Mouse (Mus musculus) adrenal gland, adult (tissue): ENCODE measurements around the gene Gm11111.
"Not testable (repeated sequence)": the region's sequence is repeated elsewhere in the genome, so short reads cannot be mapped to it uniquely, and the experiment has no call there.

ENCODE experiments used
- DNase-seq, 2 experiments: peaks; one replicate each; pipeline ENCODE4 v3.0.0; 2022 to 2023; ENCODE audit warnings: low spot score in 1 of 2; ENCODE audit not compliant: inconsistent age in 2 of 2

Gene Gm11111

DNA sequence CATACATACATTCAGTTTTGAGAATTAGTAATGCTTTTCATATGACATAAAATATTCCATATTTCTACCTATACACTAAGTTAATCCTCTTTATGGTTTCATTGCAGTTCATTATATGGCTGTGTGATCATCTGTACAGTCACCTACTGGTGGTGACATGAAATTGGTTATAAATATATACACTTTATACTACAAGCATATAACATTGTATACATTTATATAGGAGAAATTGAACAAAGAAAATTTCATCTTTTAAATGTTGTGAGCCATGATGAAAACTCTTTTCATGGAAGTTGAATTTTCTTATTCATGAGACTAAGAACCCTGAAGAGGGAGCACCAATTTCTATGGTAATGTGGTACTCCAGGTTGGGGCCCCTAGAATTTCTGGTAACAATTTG, at the start of gene Gm11111:
Gene Gm11111, plus strand, starts transcription at position 301 of the 400 bp plus-strand sequence.
- DNase-seq: no peak

DNA sequence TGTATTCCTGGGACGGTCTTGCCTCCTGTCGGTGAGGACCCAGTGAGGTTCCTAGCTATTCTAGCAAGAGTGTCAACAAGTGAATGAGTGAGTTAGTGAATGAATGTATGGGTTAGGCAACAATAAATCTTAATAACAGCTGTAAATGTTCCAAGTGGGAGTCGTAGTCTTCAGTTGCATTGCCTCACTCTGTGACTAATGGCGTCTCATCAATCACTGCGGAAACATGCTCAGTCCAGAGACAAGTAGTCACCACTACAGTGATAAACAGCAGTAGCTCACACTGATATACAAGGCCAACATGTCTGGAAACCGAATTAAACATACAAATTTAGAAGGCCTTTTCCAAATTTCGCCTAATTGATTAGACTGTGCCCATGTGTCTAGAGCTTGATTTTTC, 36.3 kb upstream of the Gm11111 start:
- DNase-seq: peak; percentile 7 to 68

DNA sequence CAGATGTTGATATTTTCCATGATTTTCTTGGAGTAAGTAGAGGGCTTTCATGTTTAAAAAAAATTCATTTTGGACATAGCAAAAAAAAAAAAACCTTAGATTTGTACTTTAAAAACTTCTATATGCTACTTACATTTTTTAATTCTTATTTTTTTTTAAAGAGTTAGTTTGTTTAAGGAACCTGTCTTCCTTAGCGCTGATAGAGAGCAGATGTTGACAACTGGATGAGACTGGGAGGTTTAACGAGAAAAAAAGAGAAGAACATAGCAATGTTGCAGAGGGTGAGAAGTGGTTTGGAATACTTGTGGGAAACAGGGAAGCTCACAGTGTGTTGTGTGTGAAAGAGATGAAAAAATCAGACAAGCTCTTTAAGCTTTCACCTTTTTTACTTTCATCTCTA, 32.4 kb upstream of the Gm11111 start:
- DNase-seq: no peak

DNA sequence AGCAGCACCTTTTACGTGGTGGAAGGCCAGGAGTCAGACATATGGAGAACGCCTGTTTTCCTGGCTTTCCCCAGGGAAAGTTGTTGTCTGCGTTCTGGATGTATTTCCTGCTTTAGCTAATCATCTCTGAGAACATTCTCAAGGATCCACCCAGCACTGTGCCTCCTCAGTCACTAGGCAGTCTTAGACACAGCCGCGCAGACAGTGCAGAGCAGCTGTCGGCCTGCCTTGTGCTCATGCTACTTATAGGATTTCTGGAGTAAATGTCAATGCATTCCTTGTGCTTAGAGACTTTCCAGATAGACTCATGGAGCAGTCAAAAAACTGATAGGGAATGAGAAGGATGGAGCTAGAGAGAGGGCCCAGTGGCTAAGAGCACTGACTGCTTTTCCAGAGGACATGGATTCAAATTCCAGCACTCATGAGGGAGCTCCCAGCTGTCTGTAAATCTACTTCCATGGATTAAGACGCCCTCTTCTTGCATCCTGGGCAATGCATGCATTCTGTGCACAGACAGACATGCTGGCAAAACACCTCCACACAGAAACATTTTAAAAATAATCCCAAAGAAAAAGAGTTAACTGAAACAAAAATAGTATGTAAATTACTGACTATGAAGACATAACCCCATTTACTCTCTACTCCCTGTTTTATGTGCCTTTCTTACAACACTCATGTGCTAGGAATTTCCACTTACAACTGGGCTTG, 30.1 kb upstream of the Gm11111 start:
- no peak for DNase-seq

DNA sequence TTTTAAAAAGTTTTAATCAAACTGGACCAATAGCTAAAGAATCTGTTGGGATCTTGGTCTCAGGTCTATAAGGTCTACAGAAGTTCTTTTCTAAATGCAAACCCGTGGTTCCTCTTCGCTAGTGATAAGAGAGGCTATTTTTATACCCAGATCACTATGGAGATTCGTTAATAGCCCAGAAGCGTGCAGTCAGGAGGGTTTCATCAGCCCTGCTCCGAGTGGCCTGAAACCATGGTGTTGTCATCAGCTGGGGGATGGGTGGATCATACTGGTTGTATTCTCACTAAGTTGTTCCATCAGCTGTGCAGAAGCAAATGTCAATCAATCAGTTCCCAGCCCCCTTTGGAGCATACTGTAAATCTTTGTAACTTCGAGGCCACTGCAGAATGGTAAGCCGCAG, 29.4 kb upstream of the Gm11111 start:
- DNase-seq: no peak

DNA sequence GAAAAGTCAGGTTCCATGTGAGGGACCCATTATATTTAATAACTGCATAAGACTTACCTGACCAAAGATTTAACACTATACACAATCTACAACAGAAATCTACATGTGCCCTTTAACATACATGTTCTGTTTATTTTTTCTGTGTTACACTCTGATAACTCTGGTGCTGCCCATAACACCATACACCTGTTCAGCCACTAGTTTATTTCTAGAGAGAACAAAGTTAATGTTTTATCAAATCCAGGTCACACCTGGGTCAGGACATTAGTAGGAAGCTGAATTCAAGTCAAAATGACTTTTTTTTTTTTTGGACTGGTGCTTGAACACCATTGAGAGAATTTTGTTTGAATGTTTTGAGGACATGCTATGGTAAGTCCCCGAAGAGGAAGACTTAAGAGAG, 28.7 kb upstream of the Gm11111 start:
- no peak for DNase-seq

DNA sequence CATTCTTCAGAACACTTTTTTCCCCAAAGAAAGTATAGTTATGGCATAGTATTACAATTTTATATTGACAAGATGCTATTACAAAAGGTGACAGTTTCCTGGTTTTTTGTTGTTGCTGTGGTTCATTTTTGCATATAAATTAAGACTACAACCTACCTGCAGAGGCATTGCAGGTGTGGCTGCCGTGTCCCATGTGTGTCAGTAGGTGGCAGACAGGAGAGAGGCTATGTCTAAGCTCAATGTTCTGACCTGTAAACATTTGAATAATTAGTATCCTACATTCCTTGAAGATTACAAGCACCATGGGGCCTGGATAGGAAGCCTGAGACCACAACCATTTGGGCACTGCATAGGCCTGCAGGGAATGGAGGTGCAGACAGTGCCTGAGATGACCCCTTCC, 11.2 kb upstream of the Gm11111 start:
- DNase-seq: no peak

DNA sequence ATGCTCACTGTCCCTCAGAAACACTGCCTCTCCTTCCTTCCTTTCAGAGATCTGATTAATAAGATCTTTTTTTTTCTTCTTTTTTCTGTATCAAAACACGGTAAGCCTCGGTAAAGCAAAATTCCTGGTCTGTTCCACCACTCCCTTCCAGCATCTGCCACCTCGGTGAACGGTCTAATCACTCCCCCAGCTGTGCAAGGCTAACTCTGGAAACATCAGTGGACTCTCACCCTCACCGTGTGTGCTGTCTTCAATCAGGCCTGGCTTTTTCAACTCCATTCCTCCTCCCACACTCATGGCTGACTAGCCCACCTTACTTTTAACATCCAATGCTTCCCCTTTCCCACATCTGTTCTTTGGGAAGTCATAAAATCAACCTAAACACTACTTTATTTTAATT, 2.2 kb upstream of the Gm11111 start:
- DNase-seq: no peak

DNA sequence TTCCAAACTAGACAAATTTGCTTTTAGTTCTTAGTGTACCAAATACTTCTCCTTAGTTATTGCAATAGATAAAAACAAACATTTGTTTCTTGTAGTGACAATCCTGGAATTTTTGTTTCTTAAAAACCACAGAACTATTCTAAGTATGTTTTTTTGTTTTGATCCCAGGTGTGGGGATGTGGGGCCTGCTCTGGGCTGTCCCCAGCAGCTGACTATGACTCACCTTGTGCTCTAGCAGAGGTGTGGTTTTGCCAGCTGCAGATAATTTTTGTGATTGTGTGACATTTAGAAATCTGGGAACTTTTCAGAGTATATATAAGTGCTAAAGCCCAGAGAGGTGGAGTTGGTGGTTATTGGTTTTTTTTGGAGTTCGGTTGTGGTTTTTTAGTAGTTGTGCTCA, 1.6 kb upstream of the Gm11111 start:
- no peak for DNase-seq

DNA sequence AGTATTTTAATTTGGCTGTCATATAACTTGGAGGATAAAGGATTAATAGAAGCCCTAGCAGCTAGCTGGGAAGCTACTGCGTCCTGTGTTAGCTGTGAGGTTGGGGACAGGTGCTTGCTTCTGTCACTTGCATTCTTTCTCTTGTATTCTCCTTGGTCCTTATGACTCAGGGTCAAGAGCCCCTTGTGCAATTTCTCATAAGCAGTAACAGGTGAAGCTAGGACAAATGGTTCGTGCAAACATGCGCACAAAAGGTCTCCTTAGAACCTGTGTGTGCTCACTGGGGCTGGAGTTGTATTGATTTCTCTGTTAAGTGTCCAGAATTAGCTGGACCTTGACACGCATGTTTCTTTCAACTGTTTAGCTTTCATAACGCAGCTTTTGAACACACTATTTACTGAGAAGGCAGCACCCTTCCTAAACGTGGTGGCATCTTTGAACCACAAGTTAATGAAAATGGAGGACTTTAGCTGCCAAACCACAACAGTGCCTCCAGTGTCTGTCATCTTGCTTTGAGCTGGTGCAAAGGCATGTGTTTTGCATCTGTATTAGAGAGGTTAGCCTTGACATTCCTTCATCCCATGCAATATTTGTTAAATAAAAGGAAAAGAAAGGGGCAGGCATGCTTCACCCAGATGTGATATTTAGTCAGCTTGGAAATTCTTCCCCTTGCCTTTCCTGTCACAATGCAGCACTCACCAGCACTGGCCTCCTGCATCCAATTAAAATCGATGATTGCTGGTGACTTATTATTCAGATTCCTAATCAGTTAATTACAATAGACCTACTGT, 511 bp downstream of the Gm11111 start:
- DNase-seq: no peak

DNA sequence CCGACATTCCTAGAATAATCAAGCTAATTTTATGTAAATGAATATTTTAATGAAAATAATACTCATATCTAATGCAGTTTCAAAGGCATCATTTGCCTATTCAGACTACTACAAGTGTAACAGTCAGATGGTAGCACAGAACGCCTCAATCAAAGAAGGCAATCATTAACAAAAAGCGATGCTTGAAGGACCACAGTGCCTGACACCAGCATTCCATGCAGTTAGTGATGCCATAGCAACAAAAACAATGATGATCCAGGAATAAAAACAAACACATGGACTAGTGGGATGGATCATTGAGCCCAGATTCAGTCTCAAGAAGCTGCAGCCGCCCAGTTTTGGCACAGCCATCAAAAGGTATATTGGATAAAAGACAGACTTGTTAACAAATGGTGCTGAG, 8.8 kb downstream of the Gm11111 start:
- DNase-seq: no peak

DNA sequence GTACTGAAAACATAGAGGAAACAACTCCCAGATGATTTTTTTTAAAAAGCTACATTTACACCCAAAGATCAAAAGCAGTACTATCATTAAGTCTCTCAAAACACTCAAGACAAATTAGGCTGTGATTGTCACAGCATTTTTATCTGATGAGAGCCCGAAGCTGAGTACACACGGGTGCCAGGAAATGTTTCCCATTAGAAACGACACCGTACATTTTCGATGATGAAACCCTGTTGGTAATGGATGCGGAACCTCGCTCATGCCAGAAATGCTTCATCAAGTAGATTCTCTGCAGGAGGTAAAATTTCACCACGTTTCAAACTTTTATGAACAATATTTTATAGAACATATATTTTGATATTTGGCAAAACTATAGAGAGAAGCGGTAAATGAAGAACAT, 10.3 kb downstream of the Gm11111 start:
- no peak for DNase-seq

DNA sequence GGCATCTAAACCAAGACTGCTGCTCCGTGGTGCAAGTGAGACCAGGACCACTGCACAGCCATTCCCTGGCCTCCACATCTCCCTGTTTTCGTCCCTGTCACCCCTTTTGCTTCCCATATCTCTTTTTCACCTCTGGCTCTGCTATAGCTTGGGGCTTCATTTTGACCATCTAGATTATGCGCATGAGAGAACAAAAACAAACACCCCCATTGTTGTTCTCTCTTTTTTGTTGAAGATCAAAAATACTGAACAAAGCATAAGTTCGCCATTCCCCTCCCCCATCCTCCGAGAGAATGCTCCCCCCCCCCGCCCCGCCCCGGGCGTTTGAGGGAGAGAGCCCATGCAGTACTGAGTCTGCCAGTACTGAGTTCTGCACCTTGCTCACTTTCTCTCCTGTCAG, 11.3 kb downstream of the Gm11111 start:
- DNase-seq: no peak

DNA sequence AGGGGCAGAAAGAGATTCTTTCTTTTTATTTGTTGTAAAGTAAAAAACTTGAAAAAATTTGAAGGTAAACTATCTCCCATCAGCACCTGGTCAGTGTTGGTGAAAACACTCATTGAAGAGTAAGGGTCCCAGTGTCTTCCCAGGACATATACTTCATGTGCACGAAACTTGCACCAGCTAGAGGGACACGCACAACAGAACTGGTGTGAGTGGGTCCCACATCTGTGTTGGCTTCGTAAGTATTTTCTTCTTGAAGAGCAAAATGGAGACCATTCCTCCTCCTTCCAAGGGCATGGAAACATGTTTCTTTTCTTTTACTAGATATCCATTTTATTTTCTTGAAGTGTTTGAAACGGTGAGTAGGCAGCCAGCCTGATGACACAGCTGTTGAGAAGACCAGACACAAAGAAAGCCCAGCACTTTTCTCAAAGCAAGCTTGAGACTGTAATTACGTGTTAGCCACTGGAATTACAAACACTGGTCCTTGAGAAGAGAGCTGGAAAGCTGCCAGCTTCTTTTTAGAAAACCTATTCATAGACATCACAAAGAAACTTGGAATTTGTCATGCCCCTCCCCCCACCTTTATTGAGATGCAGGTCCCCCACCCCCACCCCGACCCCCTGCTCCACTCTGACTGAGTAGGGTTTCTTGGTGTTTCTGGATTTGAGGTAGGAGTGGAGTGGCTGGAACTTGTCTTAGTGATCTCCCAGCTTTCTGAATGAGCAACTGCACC, 14.1 kb downstream of the Gm11111 start:
- DNase-seq: no peak

DNA sequence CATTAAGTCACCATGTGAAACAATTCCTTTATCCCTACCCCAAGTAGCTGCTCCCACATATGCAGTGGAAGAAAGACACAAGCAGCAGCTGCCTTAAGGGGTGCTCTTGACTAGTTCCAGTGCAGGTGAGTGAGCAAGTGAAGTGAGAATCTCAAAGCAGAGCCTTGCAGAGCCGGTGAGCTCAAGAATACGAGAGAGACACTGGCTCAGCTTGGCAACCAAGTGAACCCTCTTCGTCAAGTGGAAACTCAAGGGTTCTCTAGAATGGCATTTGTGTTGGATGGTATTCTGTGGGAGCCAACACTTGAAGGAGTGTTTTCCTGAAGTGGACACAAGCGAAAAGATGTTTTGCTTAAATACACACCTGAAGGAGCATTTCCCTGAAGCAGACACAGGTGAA, 16.0 kb downstream of the Gm11111 start:
- DNase-seq: no peak

DNA sequence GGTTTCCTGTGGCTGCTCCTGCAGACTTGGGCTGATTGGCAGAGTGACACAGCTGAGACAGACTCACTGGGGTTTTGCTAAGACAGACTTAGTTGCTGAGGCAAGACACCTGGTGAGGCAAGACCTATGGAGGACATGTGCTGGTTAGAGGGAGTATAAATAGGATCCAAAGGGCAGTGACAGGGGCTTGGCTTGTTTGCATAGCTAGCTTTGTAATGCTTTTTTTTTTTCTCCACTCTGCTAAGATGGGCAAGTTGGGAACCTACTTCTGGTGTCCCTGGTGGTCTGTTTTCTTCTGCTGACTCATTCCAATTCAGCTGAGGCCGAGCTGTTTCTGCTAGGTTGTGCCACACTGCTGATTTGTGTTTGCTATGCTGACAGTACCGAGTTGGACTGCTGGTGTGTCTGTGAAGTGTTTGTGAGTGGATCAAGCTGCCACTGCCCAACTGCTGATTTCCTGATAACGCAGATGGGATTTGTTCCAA, 16.6 kb downstream of the Gm11111 start:
- DNase-seq: no peak

DNA sequence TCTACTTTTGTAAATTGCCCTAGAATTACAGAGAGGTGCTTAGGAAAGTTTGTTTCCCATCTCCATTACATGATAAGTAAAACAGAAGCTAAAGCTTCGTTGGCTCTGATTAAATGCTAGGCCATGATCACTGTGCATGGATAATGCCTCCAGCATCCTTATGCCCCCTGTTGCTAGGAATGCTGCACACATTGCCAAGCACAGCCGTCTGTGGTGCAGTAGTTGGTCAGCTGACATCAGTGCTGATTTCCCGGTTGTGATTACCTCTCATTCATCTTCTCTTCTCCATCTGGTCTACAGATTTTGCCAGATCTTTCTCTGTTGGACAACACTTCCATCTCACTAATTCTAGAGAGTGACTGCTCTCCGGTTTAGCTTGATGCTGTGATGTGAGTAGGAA, 19.9 kb downstream of the Gm11111 start:
- no peak for DNase-seq

DNA sequence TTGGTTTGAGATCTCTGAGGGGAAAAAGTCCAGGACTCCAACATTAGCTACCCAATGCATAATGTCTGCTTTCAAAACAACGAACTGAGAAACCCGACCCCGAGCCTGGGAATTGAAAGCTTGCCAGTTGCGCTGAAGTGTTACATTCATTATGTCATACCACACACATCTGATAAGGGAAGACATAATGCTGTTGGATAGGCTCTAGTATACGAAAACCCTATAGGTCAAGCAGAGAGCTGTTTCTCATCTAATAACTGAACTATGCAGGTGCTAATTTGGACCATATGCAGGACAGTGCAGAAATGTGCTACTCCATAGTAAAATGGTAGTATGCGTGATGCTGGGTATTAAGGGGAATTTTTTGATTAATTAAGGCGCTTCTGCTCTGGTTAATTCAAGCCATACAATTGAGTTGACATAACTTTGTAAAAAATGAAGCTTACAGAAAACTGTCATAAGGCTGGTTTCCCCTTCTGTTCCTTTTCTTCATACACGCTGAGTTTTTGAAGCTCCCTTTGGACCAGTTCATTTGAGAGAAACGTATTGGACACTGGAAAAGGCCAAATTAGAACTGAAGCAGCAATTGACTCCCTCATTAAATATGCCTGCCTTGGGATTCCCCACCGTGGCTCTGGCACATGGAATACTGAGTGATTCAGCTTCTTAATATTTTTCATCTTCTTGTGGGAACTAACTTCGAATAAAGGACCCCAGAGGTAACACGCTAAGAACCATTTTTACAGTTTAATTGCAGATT, 22.4 kb downstream of the Gm11111 start:
- no peak for DNase-seq

DNA sequence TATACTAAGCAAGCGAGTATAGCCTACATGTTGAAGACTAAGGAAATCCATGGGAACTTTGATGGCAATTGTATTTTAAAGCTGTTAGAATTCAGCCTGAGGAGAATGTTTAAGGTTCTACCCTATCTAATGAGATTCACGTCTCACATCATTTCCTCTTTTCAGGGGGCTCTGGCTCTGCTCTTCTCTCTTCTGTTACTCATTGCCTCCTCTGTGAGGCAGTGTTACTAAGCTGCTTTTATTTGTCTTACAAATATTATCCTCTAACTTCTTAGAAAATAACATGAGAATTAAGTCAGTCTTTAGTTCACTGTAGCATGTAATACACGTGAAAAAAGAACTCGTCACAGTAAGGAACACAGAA, 23.0 kb downstream of the Gm11111 start:
- DNase-seq: no peak

DNA sequence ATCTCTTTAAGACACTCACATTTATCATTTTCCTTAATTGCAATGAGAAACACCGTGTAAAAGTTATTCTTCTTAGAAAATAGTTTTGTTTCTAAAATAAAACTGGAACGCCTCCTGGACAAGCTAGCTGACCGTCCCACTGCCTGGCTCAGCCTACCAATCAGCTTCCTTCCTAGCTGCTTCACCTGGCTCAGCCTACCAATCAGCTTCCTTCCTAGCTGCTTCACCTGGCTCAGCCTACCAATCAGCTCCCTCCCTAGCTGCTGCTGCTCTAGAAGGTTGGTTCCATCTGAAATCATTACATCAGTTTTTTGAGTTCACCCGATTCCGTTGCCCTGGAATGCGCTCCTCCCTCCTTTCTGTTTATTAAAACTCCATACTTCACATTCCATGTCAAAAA, 24.0 kb downstream of the Gm11111 start:
- DNase-seq: not testable (repeated sequence)

DNA sequence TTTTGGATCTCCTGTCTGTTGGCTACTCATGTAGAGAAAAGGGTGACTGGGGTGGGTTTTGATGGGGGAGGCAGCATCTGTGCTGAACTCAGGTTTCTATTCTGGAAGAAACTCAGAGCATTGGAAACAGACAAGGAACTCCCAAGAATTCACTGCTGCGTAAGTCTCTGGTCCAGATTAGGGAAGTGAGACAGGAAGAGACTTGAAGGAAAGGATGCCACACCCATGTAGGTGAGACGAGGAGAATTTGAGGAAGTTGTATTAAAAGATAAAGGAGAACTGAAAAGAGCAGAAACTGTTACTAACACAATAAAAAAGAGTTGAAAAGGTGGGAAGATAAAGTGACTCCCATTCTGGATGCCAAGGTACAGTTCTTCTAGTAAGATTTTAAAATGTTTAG, 25.9 kb downstream of the Gm11111 start:
- DNase-seq: no peak
